Mouse (Mus musculus) megakaryocyte, embryonic 14.5 days (primary cell): ENCODE measurements around the gene Gbe1.

Source experiments
- FLI1 ChIP-seq: IDR thresholded peaks from 2 replicates; pipeline ENCODE4 v1.6.1; 2012; ENCODE audit warnings: low read length, inconsistent platforms, mixed read lengths
- GATA1 ChIP-seq: IDR thresholded peaks from 3 replicates; pipeline ENCODE4 v1.6.1; 2012; ENCODE audit warnings: mixed read lengths, low read length, inconsistent platforms, borderline replicate concordance

- TF ChIP-seq FLI1 (no peak), GATA1 (no peak)
Observed at GRCm38 (mm10) chr16:70510938-70511337, 197.2 kb downstream of the Gbe1 start.
